Mouse (Mus musculus): ENCODE data around the gene Mesp2. TPM values are rescaled to one million over a fixed set of nuclear protein-coding genes. Genes with fewer than 3 reads are reported as not detected.
A peak's percentile ranks its signal among the peaks of the same experiment; 100 is the strongest.
"Not testable (repeated sequence)": the region's sequence is repeated elsewhere in the genome, so short reads cannot be mapped to it uniquely, and the experiment has no call there.

The Mesp2 gene
- polyA plus RNA-seq (2012; ENCODE audit: insufficient read depth, insufficient read length, missing spikeins), result not detected in 2 replicates

- Histone ChIP-seq H3K27ac (replicated peaks; ENCODE audit: low read depth, low read length) (no peak within 1 kb of the TSS), H3K4me1 (ENCODE audit: control insufficient read depth, insufficient read depth, insufficient read length, low read length) (no peaks in the 10 kb centered on the region), H3K4me3 (ENCODE audit: insufficient read depth, low read depth, low read length) (peak within 1 kb of the TSS; percentile 28; the same call in 1 of the 2 replicates)
Observed at GRCm38 (mm10) chr7:79810611-79811506, at the start of gene Mesp2. Gene Mesp2, plus strand, starts transcription at chr7:79810727.

GRCm38 (mm10) chr7:79761124-79761876, 49.2 kb upstream of the Mesp2 start:
- Histone ChIP-seq H3K4me3 (ENCODE audit: insufficient read depth, low read depth, low read length) (no peak overlapping the region), H3K4me1 (ENCODE audit: control insufficient read depth, insufficient read depth, insufficient read length, low read length) (peaks cover 6% of the 10 kb centered on the region), H3K27ac (replicated peaks; ENCODE audit: low read depth, low read length) (0 out of 2 replicates have a peak overlapping the region, but pooled peaks have one; percentile 18)

GRCm38 (mm10) chr7:79762106-79762505, 48.4 kb upstream of the Mesp2 start:
- H3K4me1 ChIP-seq (ENCODE audit: control insufficient read depth, insufficient read depth, insufficient read length, low read length), result peaks cover 6% of the 10 kb centered on the region
- 0 out of 2 replicates have a peak overlapping the region, but pooled peaks have one; percentile 23 for H3K27ac ChIP-seq (replicated peaks; ENCODE audit: low read depth, low read length)
- H3K4me3 ChIP-seq (ENCODE audit: insufficient read depth, low read depth, low read length), result no peak overlapping the region

DNA sequence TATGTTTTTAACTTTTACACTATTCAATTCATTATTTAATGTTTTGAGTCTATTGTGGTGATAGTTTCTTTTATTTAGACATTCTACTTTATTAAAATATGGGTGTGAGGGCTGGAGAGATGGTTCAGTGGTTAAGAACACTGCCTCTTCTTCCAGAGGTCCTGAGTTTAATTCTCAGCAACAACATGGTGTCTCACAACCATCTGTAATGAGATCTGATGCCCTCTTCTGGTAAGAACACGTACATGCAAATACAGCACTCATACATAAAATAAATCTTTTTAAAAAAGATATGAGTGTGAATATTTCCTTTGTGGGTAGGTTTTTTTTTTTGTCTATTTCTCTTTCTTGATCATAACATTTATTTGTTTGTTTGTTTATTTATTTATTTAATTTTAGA, 44.5 kb upstream of the Mesp2 start:
- no peaks in the 10 kb centered on the region for H3K4me1 ChIP-seq (ENCODE audit: control insufficient read depth, insufficient read depth, insufficient read length, low read length)
- no peak overlapping the region for H3K4me3 ChIP-seq (ENCODE audit: insufficient read depth, low read depth, low read length)

DNA sequence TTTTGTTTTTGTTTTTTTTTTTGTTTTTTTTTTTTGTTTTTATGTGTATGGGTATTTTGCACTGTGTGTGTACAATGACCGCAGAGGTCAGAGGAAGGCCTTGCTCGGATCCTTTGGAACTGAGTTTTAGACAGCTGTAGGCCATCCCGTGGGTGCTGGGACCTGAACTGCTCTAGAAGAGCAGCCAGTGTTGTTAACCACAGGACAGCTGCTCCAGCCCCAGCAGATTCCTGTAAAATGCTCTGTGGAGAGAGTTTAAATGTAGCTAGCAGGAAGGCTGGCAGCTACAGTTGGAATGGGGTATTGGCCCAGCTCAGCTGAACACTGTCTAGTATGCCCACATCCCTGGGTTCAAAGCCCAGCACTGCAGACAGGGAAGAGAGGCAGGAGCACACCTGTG, 40.9 kb upstream of the Mesp2 start:
- Histone ChIP-seq H3K4me3 (ENCODE audit: insufficient read depth, low read depth, low read length) (no peak overlapping the region), H3K4me1 (ENCODE audit: control insufficient read depth, insufficient read depth, insufficient read length, low read length) (no peaks in the 10 kb centered on the region), H3K27ac (replicated peaks; ENCODE audit: low read depth, low read length) (no peak overlapping the region)

More for the DNA sequence above, 44.5 kb upstream of the Mesp2 start:
- no peak overlapping the region for H3K27ac ChIP-seq (replicated peaks; ENCODE audit: low read depth, low read length)

- no peaks in the 10 kb centered on the region for H3K4me1 ChIP-seq (ENCODE audit: control insufficient read depth, insufficient read depth, insufficient read length, low read length)
- H3K4me3 ChIP-seq (ENCODE audit: insufficient read depth, low read depth, low read length), result no peak overlapping the region
- no peak overlapping the region for H3K27ac ChIP-seq (replicated peaks; ENCODE audit: low read depth, low read length)
Observed at GRCm38 (mm10) chr7:79771561-79772512, 38.7 kb upstream of the Mesp2 start.

GRCm38 (mm10) chr7:79780647-79781626, 29.6 kb upstream of the Mesp2 start:
- peak overlapping the region; percentile 99 for H3K27ac ChIP-seq (replicated peaks; ENCODE audit: low read depth, low read length)
- peaks cover 8% of the 10 kb centered on the region for H3K4me1 ChIP-seq (ENCODE audit: control insufficient read depth, insufficient read depth, insufficient read length, low read length)
- H3K4me3 ChIP-seq (ENCODE audit: insufficient read depth, low read depth, low read length), result peak overlapping the region; percentile 45

DNA sequence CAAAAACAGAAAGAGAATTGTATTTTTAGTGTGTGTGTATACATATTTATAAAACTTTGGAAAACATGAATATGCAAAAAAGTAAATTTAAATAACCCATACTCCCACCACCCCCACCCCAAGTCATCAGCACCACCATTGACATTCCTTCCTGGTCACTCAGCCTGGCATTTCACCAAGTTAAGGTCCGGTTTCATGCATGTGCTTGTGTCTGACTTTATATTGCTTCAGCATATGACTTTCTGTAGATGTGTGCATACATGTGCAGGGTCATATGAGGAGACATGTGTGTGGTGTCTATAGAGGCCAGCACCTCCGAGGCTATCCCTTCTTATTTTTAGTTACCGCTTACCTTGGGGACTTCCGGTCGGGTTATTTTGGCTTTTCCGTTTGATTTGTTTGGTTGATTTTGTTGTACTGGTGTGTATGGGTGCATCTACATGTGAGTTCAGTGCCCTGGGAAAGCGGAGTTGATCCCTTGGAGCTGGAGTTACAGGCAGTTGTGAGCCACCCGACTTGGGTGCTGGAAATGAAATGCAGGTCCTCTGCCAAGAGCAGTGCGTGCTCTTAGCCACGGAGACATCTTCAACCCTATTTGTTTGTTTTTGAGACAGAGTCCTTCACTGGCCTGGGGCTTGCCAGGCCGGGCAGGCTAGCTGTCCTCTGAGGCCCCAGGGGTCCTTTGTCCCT, 28.6 kb upstream of the Mesp2 start:
- no peak overlapping the region for H3K4me3 ChIP-seq (ENCODE audit: insufficient read depth, low read depth, low read length)
- peaks cover 10% of the 10 kb centered on the region for H3K4me1 ChIP-seq (ENCODE audit: control insufficient read depth, insufficient read depth, insufficient read length, low read length)
- H3K27ac ChIP-seq (replicated peaks; ENCODE audit: low read depth, low read length), result peak overlapping the region; percentile 99

- Histone ChIP-seq H3K27ac (replicated peaks; ENCODE audit: low read depth, low read length) (peak overlapping the region; percentile 99), H3K4me1 (ENCODE audit: control insufficient read depth, insufficient read depth, insufficient read length, low read length) (peaks cover 10% of the 10 kb centered on the region), H3K4me3 (ENCODE audit: insufficient read depth, low read depth, low read length) (no peak overlapping the region)
Observed at GRCm38 (mm10) chr7:79782516-79782855, 28.0 kb upstream of the Mesp2 start.

DNA sequence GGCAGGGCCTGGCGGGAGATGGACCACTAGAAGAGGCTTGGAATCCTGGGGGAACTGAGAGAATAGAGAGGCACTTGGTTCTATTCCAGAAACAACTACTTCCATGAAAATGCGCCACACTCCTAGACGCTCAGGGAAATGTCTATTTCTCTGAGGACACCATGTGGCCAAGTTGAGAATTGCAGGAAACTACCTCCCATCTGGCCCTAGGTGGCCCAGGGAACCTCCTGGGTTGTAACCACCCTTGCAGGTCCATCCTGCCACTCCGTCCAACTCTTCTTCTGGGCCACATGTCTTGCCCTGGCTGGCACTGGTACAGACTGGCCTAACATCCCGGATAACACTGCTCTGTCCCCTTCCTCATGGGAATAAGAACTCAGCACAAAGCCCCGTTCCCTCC, 24.2 kb upstream of the Mesp2 start:
- Histone ChIP-seq H3K4me1 (ENCODE audit: control insufficient read depth, insufficient read depth, insufficient read length, low read length) (peaks cover 10% of the 10 kb centered on the region), H3K4me3 (ENCODE audit: insufficient read depth, low read depth, low read length) (no peak overlapping the region), H3K27ac (replicated peaks; ENCODE audit: low read depth, low read length) (peak overlapping the region; percentile 68)

- H3K27ac ChIP-seq (replicated peaks; ENCODE audit: low read depth, low read length); H3K4me3 ChIP-seq (ENCODE audit: insufficient read depth, low read depth, low read length); H3K4me1 ChIP-seq (ENCODE audit: control insufficient read depth, insufficient read depth, insufficient read length, low read length): not testable (repeated sequence)
Observed at GRCm38 (mm10) chr7:79789812-79790211, 20.7 kb upstream of the Mesp2 start.

- H3K27ac ChIP-seq (replicated peaks; ENCODE audit: low read depth, low read length), result no peak overlapping the region
- H3K4me1 ChIP-seq (ENCODE audit: control insufficient read depth, insufficient read depth, insufficient read length, low read length), result 0 out of 2 replicates have a peak, but pooled peaks cover 3% of the 10 kb centered on the region
- peak overlapping the region; percentile 54 for H3K4me3 ChIP-seq (ENCODE audit: insufficient read depth, low read depth, low read length)
Observed at GRCm38 (mm10) chr7:79792635-79793421, 17.7 kb upstream of the Mesp2 start.
